Mouse (Mus musculus) heart, postnatal 0 days (tissue): ENCODE data around the gene Amd1.

Experiments
- CTCF ChIP-seq: IDR thresholded peaks from 2 replicates; pipeline ENCODE4 v1.5.1; 2016; ENCODE audit warnings: antibody characterized with exemption, control low read depth, low read depth
- EP300 ChIP-seq: IDR thresholded peaks from 2 replicates; pipeline ENCODE4 v1.6.1; 2016; ENCODE audit warnings: antibody characterized with exemption, low read depth

GRCm38 (mm10) chr10:40349631-40350177 lies 47.7 kb upstream of the Amd1 start:
- TF ChIP-seq CTCF = no peak; the same call in 1 of the 2 replicates
- no peak for TF ChIP-seq EP300
